Mouse (Mus musculus): ENCODE results near the gene Ccdc85c.

DNA sequence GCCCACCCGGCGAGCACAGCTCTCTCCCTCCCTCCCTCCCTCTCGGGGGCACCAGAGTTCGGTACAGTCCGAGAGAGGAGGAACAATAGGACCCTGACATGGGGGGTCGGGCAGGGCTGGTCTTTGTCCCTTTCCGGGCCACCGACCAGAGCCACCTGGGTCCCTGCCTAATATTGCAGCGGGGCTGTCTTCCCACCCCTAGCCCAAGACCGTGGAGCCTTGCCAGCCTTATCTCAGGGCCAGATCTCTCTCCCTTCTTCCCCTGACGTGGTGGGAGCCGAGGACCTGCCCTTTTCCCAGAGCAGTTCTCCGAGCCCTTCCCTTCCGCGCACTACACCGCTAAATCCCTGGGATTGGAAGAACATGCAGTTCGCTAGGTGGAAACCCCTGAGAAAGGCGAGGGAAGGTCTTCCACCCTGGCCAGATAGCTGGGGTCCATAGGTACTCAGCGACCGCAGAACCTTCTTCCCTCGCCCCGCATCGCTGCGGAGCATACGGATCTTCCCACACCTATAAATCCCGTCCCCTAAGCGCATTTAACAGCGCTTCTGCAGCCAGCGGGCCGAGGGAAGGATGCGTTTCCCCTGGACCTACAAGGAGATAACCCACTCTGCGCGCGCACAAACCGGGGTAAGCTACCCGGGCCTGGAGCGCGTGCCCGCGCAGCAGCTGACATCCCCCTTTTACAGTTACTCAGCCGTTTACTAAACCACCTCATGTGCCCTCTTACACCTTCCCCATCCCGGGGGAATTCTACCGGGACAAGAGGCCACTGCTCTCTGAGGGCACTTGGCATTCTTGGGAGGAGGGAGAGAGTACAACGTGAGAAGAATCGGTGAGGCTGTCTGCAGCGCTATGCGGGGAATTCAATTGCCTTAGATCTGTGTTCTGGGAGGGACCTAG, 946 bp upstream of the Ccdc85c start:
- no peak for TF ChIP-seq CTCF (IDR thresholded peaks at IDR 0.05; ENCODE audit: insufficient read depth, low read length)
- no peak for TF ChIP-seq POLR2A (IDR thresholded peaks at IDR 0.05; ENCODE audit: borderline replicate concordance, extremely low read depth, low read depth, low read length)
